Mouse (Mus musculus) neural tube, embryonic 13.5 days (tissue): ENCODE measurements around the gene Bsnd. TPM values are rescaled to one million over a fixed set of nuclear protein-coding genes. Genes with fewer than 3 reads are reported as not detected.

Experiments used
- ATAC-seq: fragments of 200-750 bp; cut with Nextera tagmentation; 2 replicates; pipeline ENCODE4 v1.8.0; 2017; ENCODE audit warnings: low read depth, mild to moderate bottlenecking, moderate TSS enrichment, moderate library complexity
- H3K27ac ChIP-seq: fragments of 300-500 bp; sonication (generic); replicated peaks from 2 replicates; pipeline ENCODE4 v1.5.1; 2015; ENCODE audit warnings: moderate library complexity, mild to moderate bottlenecking, inconsistent platforms
- H3K27me3 ChIP-seq: fragments of 300-500 bp; sonication (generic); 2 replicates; pipeline ENCODE4 v1.6.1; 2015; ENCODE audit warnings: mild to moderate bottlenecking, inconsistent platforms
- H3K36me3 ChIP-seq: fragments of 300-500 bp; sonication (generic); 2 replicates; pipeline ENCODE4 v1.6.1; 2015; ENCODE audit warnings: mild to moderate bottlenecking, inconsistent platforms
- H3K4me1 ChIP-seq: fragments of 300-500 bp; sonication (generic); replicated peaks from 2 replicates; pipeline ENCODE4 v1.6.1; 2015; ENCODE audit warnings: inconsistent platforms
- H3K4me2 ChIP-seq: fragments of 300-500 bp; sonication (generic); 2 replicates; pipeline ENCODE4 v1.6.1; 2015; ENCODE audit warnings: inconsistent platforms, mild to moderate bottlenecking, moderate library complexity
- H3K4me3 ChIP-seq: fragments of 300-500 bp; sonication (generic); 2 replicates; pipeline ENCODE4 v1.5.1; 2015; ENCODE audit warnings: mild to moderate bottlenecking, inconsistent platforms
- H3K9ac ChIP-seq: fragments of 300-500 bp; sonication (generic); 2 replicates; pipeline ENCODE4 v1.6.1; 2015; ENCODE audit warnings: moderate library complexity, mild to moderate bottlenecking, inconsistent platforms
- H3K9me3 ChIP-seq: fragments of 300-500 bp; sonication (generic); 2 replicates; pipeline ENCODE4 v1.6.1; 2016; ENCODE audit warnings: inconsistent platforms
- WGBS: fragments of 180-500 bp; shearing (Covaris S2); methylation state at CpG from one replicate; pipeline ENCODE4 v1.1.7; 2015; 5-methylcytosine and 5-hydroxymethylcytosine counted together
- polyA plus RNA-seq: library from polyadenylated mRNA; unstranded; fragments of >200 nt; fragmentation: Nextera tagmentation; extraction: Ambion mirVana; gene quantifications from 2 replicates; pipeline ENCODE4 v1.2.1, GENCODE M21; 2015

The Bsnd gene
- polyA plus RNA-seq: not detected in 2 replicates

GRCm38 (mm10) chr4:106492116-106492515 is at the start of gene Bsnd:
Gene Bsnd (minus strand): TSS chr4:106492283.
- Histone ChIP-seq H3K4me2 (no peak within 1 kb of the TSS), H3K36me3 (no peaks in the 10 kb centered on the region), H3K4me3 (no peak within 1 kb of the TSS), H3K27me3 (no peaks in the 10 kb centered on the region), H3K27ac (no peak within 1 kb of the TSS), H3K4me1 (no peaks in the 10 kb centered on the region), H3K9me3 (no peaks in the 10 kb centered on the region), H3K9ac (no peak within 1 kb of the TSS)
- 62% methylated on average over 3 of the region's 3 CpGs for WGBS
- ATAC-seq: no peak

- 50% methylated on average over 3 of the region's 3 CpGs for WGBS
- Histone ChIP-seq H3K4me2 (no peak overlapping the region), H3K27me3 (no peaks in the 10 kb centered on the region), H3K4me1 (no peaks in the 10 kb centered on the region), H3K27ac (no peak overlapping the region), H3K4me3 (no peak overlapping the region), H3K36me3 (no peaks in the 10 kb centered on the region), H3K9ac (no peak overlapping the region), H3K9me3 (no peaks in the 10 kb centered on the region)
- ATAC-seq: no peak
These were observed 49.4 kb upstream of the Bsnd start for GRCm38 (mm10) chr4:106541491-106541890.

- H3K36me3 ChIP-seq: no peaks in the 10 kb centered on the region
- H3K27ac ChIP-seq: no peak overlapping the region
- H3K4me1 ChIP-seq: no peaks in the 10 kb centered on the region
- no peak overlapping the region for H3K9ac ChIP-seq
- H3K4me2 ChIP-seq: no peak overlapping the region
- no peaks in the 10 kb centered on the region for H3K27me3 ChIP-seq
- no peak overlapping the region for H3K4me3 ChIP-seq
- WGBS: 88% methylated on average over 5 of the region's 5 CpGs
- no peak for ATAC-seq
- no peaks in the 10 kb centered on the region for H3K9me3 ChIP-seq
These were observed 47.7 kb upstream of the Bsnd start for GRCm38 (mm10) chr4:106539756-106540155.

GRCm38 (mm10) chr4:106534256-106534655 is 42.2 kb upstream of the Bsnd start:
- Histone ChIP-seq H3K4me2 (no peak overlapping the region), H3K9ac (no peak overlapping the region), H3K27ac (no peak overlapping the region), H3K36me3 (no peaks in the 10 kb centered on the region), H3K4me1 (peaks cover 4% of the 10 kb centered on the region), H3K9me3 (no peaks in the 10 kb centered on the region), H3K27me3 (no peaks in the 10 kb centered on the region), H3K4me3 (no peak overlapping the region)
- 71% methylated on average over 7 of the region's 7 CpGs for WGBS
- no peak for ATAC-seq

GRCm38 (mm10) chr4:106533421-106534080 is 41.5 kb upstream of the Bsnd start:
- Histone ChIP-seq H3K9me3 (no peaks in the 10 kb centered on the region), H3K4me3 (no peak overlapping the region), H3K36me3 (no peaks in the 10 kb centered on the region), H3K4me2 (no peak overlapping the region), H3K27ac (no peak overlapping the region), H3K4me1 (peaks cover 4% of the 10 kb centered on the region), H3K27me3 (no peaks in the 10 kb centered on the region), H3K9ac (no peak overlapping the region)
- no peak for ATAC-seq
- 63% methylated on average over 7 of the region's 7 CpGs for WGBS

GRCm38 (mm10) chr4:106530113-106530482 is 38.0 kb upstream of the Bsnd start:
- no peaks in the 10 kb centered on the region for H3K36me3 ChIP-seq
- H3K4me1 ChIP-seq: peaks cover 4% of the 10 kb centered on the region
- no peak overlapping the region for H3K4me2 ChIP-seq
- no peaks in the 10 kb centered on the region for H3K9me3 ChIP-seq
- ATAC-seq: peak; percentile 34
- no peak overlapping the region for H3K9ac ChIP-seq
- H3K27ac ChIP-seq: no peak overlapping the region
- WGBS: 64% methylated on average over 9 of the region's 9 CpGs
- no peak overlapping the region for H3K4me3 ChIP-seq
- no peaks in the 10 kb centered on the region for H3K27me3 ChIP-seq

GRCm38 (mm10) chr4:106529375-106530112 is 37.5 kb upstream of the Bsnd start:
- Histone ChIP-seq H3K4me2 (peak overlapping the region; percentile 48), H3K36me3 (no peaks in the 10 kb centered on the region), H3K27me3 (no peaks in the 10 kb centered on the region), H3K9me3 (no peaks in the 10 kb centered on the region), H3K4me3 (peak overlapping the region; percentile 17; the same call in 1 of the 2 replicates), H3K27ac (no peak overlapping the region), H3K4me1 (peaks cover 4% of the 10 kb centered on the region), H3K9ac (peak overlapping the region; percentile 59)
- ATAC-seq: peak; percentile 93
- WGBS: 18% methylated on average over 17 of the region's 17 CpGs

- Histone ChIP-seq H3K9me3 (no peaks in the 10 kb centered on the region), H3K4me3 (no peak overlapping the region), H3K9ac (no peak overlapping the region), H3K27ac (no peak overlapping the region), H3K4me1 (peaks cover 4% of the 10 kb centered on the region), H3K4me2 (no peak overlapping the region), H3K27me3 (no peaks in the 10 kb centered on the region), H3K36me3 (no peaks in the 10 kb centered on the region)
- 79% methylated on average over 7 of the region's 7 CpGs for WGBS
- no peak for ATAC-seq
These were observed 35.9 kb upstream of the Bsnd start for GRCm38 (mm10) chr4:106527856-106528547.

- Histone ChIP-seq H3K4me1 (peaks cover 4% of the 10 kb centered on the region), H3K4me2 (no peak overlapping the region), H3K27me3 (no peaks in the 10 kb centered on the region), H3K9ac (no peak overlapping the region), H3K27ac (no peak overlapping the region), H3K9me3 (no peaks in the 10 kb centered on the region), H3K36me3 (no peaks in the 10 kb centered on the region), H3K4me3 (no peak overlapping the region)
- ATAC-seq: no peak
- 91% methylated on average over 2 of the region's 2 CpGs for WGBS
These were observed 32.9 kb upstream of the Bsnd start for GRCm38 (mm10) chr4:106525001-106525400.

GRCm38 (mm10) chr4:106524131-106524530 is 32.0 kb upstream of the Bsnd start:
- Histone ChIP-seq H3K36me3 (no peaks in the 10 kb centered on the region), H3K9me3 (no peaks in the 10 kb centered on the region), H3K27ac (no peak overlapping the region), H3K9ac (no peak overlapping the region), H3K4me3 (no peak overlapping the region), H3K4me1 (no peaks in the 10 kb centered on the region), H3K27me3 (no peaks in the 10 kb centered on the region), H3K4me2 (no peak overlapping the region)
- ATAC-seq: no peak
- WGBS: 79% methylated on average over 2 of the region's 2 CpGs

- Histone ChIP-seq H3K4me2 (no peak overlapping the region), H3K4me3 (no peak overlapping the region), H3K27me3 (no peaks in the 10 kb centered on the region), H3K36me3 (no peaks in the 10 kb centered on the region), H3K4me1 (no peaks in the 10 kb centered on the region), H3K9ac (no peak overlapping the region), H3K27ac (no peak overlapping the region), H3K9me3 (no peaks in the 10 kb centered on the region)
- no peak for ATAC-seq
- WGBS: 75% methylated on average over 3 of the region's 3 CpGs
These were observed 30.5 kb upstream of the Bsnd start for GRCm38 (mm10) chr4:106522547-106522946.

- whole genome bisulfite sequencing: 68% methylated on average over 6 of the region's 6 CpGs
- H3K27me3 ChIP-seq: no peaks in the 10 kb centered on the region
These were observed 22.5 kb upstream of the Bsnd start for GRCm38 (mm10) chr4:106514606-106515005.

More at GRCm38 (mm10) chr4:106514606-106515005, 22.5 kb upstream of the Bsnd start:
- H3K4me1 ChIP-seq: no peaks in the 10 kb centered on the region
- no peak overlapping the region for H3K9ac ChIP-seq
- H3K36me3 ChIP-seq: no peaks in the 10 kb centered on the region
- no peak overlapping the region for H3K4me2 ChIP-seq
- no peaks in the 10 kb centered on the region for H3K9me3 ChIP-seq
- no peak overlapping the region for H3K4me3 ChIP-seq
- H3K27ac ChIP-seq: no peak overlapping the region
- ATAC-seq: no peak
